Mouse (Mus musculus) forebrain, embryonic 14.5 days (tissue): ENCODE measurements around the gene 2200002D01Rik. TPM values are rescaled to one million over a fixed set of nuclear protein-coding genes. Genes with fewer than 3 reads are reported as not detected.
A peak's percentile ranks its signal among the peaks of the same experiment; 100 is the strongest.

ENCODE experiments used
- ATAC-seq: fragments of 200-750 bp; cut with Nextera tagmentation; 2 replicates; pipeline ENCODE4 v1.8.0; 2017; ENCODE audit warnings: mild to moderate bottlenecking, moderate library complexity
- DNase-seq: peaks from one replicate; pipeline ENCODE4 v3.0.0-alpha.2; 2015; ENCODE audit warnings: low spot score
- H3K27ac ChIP-seq: fragments of 300-500 bp; sonication (generic); 2 replicates; pipeline ENCODE4 v1.5.1; 2014; ENCODE audit warnings: low read depth, mild to moderate bottlenecking, control low read depth, low read length, moderate library complexity
- H3K27me3 ChIP-seq: fragments of 300-500 bp; sonication (generic); replicated peaks from 2 replicates; pipeline ENCODE4 v1.6.1; 2014; ENCODE audit warnings: low read length, control low read depth, mixed read lengths; ENCODE audit not compliant: control insufficient read depth, insufficient read depth
- H3K36me3 ChIP-seq: fragments of 300-500 bp; sonication (generic); 2 replicates; pipeline ENCODE4 v1.6.1; 2014; ENCODE audit warnings: low read length, control low read depth; ENCODE audit not compliant: control insufficient read depth, insufficient read depth
- H3K4me1 ChIP-seq: fragments of 300-500 bp; sonication (generic); 2 replicates; pipeline ENCODE4 v1.6.1; 2014; ENCODE audit warnings: antibody characterized with exemption, low read length, control low read depth; ENCODE audit not compliant: control insufficient read depth, insufficient read depth
- H3K4me2 ChIP-seq: fragments of 300-500 bp; sonication (generic); 2 replicates; pipeline ENCODE4 v1.6.1; 2014; ENCODE audit warnings: mild to moderate bottlenecking, control low read depth, low read length
- H3K4me3 ChIP-seq: fragments of 300-500 bp; sonication (generic); 2 replicates; pipeline ENCODE4 v1.5.1; 2014; ENCODE audit warnings: low read depth, low read length, control low read depth
- H3K9ac ChIP-seq: fragments of 300-500 bp; sonication (generic); 2 replicates; pipeline ENCODE4 v1.6.1; 2014; ENCODE audit warnings: mild to moderate bottlenecking, low read length, control low read depth, moderate library complexity
- H3K9me3 ChIP-seq: fragments of 300-500 bp; sonication (generic); replicated peaks from 2 replicates; pipeline ENCODE4 v1.6.1; 2016; ENCODE audit warnings: low read length, control low read depth, mixed read lengths; ENCODE audit not compliant: control insufficient read depth
- WGBS: fragments of 180-500 bp; shearing (Covaris S2); extraction: QIAGEN DNeasy Blood & Tissue Kit; methylation state at CpG from one replicate; pipeline ENCODE4 v1.1.7; 2014; 5-methylcytosine and 5-hydroxymethylcytosine counted together
- polyA plus RNA-seq: library from polyadenylated mRNA; unstranded; fragments of >200 nt; fragmentation: Nextera tagmentation; extraction: Ambion mirVana; gene quantifications from 2 replicates; pipeline ENCODE4 v1.2.1, GENCODE M21; 2014

2200002D01Rik gene
- polyA plus RNA-seq, 1 experiment from 2014 or later, result 0.37 TPM

- no peak overlapping the region for H3K9ac ChIP-seq
These were observed 42.6 kb upstream of the 2200002D01Rik start for GRCm38 (mm10) chr7:29290691-29291485.

GRCm38 (mm10) chr7:29289856-29290255 is 41.6 kb upstream of the 2200002D01Rik start:
- H3K4me1 ChIP-seq, result peaks cover 28% of the 10 kb centered on the region; the same call in 1 of the 2 replicates
- no peaks in the 10 kb centered on the region for H3K36me3 ChIP-seq
- H3K9me3 ChIP-seq, result no peaks in the 10 kb centered on the region
- no peaks in the 10 kb centered on the region for H3K27me3 ChIP-seq
- H3K4me2 ChIP-seq, result peak overlapping the region; percentile 89
- no peak overlapping the region for H3K9ac ChIP-seq
- ATAC-seq, result no peak
- no peak overlapping the region; the same call in 1 of the 2 replicates for H3K27ac ChIP-seq
- H3K4me3 ChIP-seq, result peak overlapping the region; percentile 49; the same call in 1 of the 2 replicates
- WGBS, result 88% methylated on average over 6 of the region's 6 CpGs
- no peak for DNase-seq

More at GRCm38 (mm10) chr7:29290691-29291485, 42.6 kb upstream of the 2200002D01Rik start:
- Histone ChIP-seq H3K27me3 (no peaks in the 10 kb centered on the region), H3K36me3 (no peaks in the 10 kb centered on the region), H3K9me3 (no peaks in the 10 kb centered on the region), H3K4me3 (no peak overlapping the region), H3K4me1 (peaks cover 28% of the 10 kb centered on the region; the same call in 1 of the 2 replicates), H3K4me2 (peak overlapping the region; percentile 25; the same call in 1 of the 2 replicates), H3K27ac (peak overlapping the region; percentile 88)
- ATAC-seq (peak; percentile 10), DNase-seq (no peak)
- WGBS, result 48% methylated on average over 11 of the region's 11 CpGs

- WGBS, result 1% methylated on average over 52 of the region's 59 CpGs
- Histone ChIP-seq H3K4me2 (peak within 1 kb of the TSS; percentile 89), H3K9me3 (no peaks in the 10 kb centered on the region), H3K4me1 (peaks cover 25% of the 10 kb centered on the region; the same call in 1 of the 2 replicates), H3K36me3 (no peaks in the 10 kb centered on the region), H3K4me3 (peak within 1 kb of the TSS; percentile 49), H3K27me3 (no peaks in the 10 kb centered on the region), H3K27ac (no peak within 1 kb of the TSS; the same call in 1 of the 2 replicates), H3K9ac (peak within 1 kb of the TSS; percentile 66)
- DNase-seq (peak; percentile 68), ATAC-seq (peak; percentile 51)
These were observed 40.8 kb upstream of the 2200002D01Rik start, which contains the start of gene Ppp1r14a for GRCm38 (mm10) chr7:29288942-29289638. Gene Ppp1r14a (plus strand): TSS chr7:29289308.

GRCm38 (mm10) chr7:29288079-29288478 is 39.8 kb upstream of the 2200002D01Rik start:
- WGBS, result 81% methylated on average over 2 of the region's 2 CpGs
- no peaks in the 10 kb centered on the region for H3K36me3 ChIP-seq

GRCm38 (mm10) chr7:29287481-29287880 is 39.2 kb upstream of the 2200002D01Rik start:
- H3K27me3 ChIP-seq, result peaks cover 4% of the 10 kb centered on the region
- no peak for ATAC-seq
- 88% methylated on average over 7 of the region's 7 CpGs for WGBS

More at GRCm38 (mm10) chr7:29288079-29288478, 39.8 kb upstream of the 2200002D01Rik start:
- Histone ChIP-seq H3K4me3 (no peak overlapping the region), H3K4me1 (peaks cover 18% of the 10 kb centered on the region; the same call in 1 of the 2 replicates), H3K9me3 (no peaks in the 10 kb centered on the region), H3K9ac (no peak overlapping the region), H3K4me2 (no peak overlapping the region), H3K27me3 (no peaks in the 10 kb centered on the region), H3K27ac (no peak overlapping the region)
- no peak for DNase-seq
- no peak for ATAC-seq

GRCm38 (mm10) chr7:29284523-29284922 is 36.3 kb upstream of the 2200002D01Rik start:
- Histone ChIP-seq H3K9ac (no peak overlapping the region), H3K36me3 (no peaks in the 10 kb centered on the region), H3K9me3 (no peaks in the 10 kb centered on the region), H3K27ac (no peak overlapping the region), H3K4me2 (no peak overlapping the region), H3K4me1 (peaks cover 10% of the 10 kb centered on the region; the same call in 1 of the 2 replicates), H3K27me3 (peaks cover 13% of the 10 kb centered on the region), H3K4me3 (no peak overlapping the region)
- no peak for DNase-seq
- no peak for ATAC-seq
- 92% methylated on average over 6 of the region's 6 CpGs for WGBS

More at GRCm38 (mm10) chr7:29287481-29287880, 39.2 kb upstream of the 2200002D01Rik start:
- DNase-seq, result no peak
- Histone ChIP-seq H3K4me1 (peaks cover 12% of the 10 kb centered on the region; the same call in 1 of the 2 replicates), H3K36me3 (no peaks in the 10 kb centered on the region), H3K4me3 (no peak overlapping the region), H3K27ac (no peak overlapping the region), H3K9ac (no peak overlapping the region), H3K4me2 (no peak overlapping the region), H3K9me3 (no peaks in the 10 kb centered on the region)

- H3K36me3 ChIP-seq, result no peaks in the 10 kb centered on the region
- H3K4me2 ChIP-seq, result no peak overlapping the region
- no peak for DNase-seq
- no peak overlapping the region for H3K4me3 ChIP-seq
- 83% methylated on average over 4 of the region's 4 CpGs for WGBS
- no peak for ATAC-seq
- H3K9me3 ChIP-seq, result no peaks in the 10 kb centered on the region
- H3K27ac ChIP-seq, result no peak overlapping the region
- no peak overlapping the region for H3K9ac ChIP-seq
- H3K4me1 ChIP-seq, result peaks cover 8% of the 10 kb centered on the region; the same call in 1 of the 2 replicates
- H3K27me3 ChIP-seq, result peaks cover 13% of the 10 kb centered on the region
These were observed 35.6 kb upstream of the 2200002D01Rik start for GRCm38 (mm10) chr7:29283876-29284275.

- H3K4me3 ChIP-seq, result peak overlapping the region; percentile 51
- H3K9me3 ChIP-seq, result no peaks in the 10 kb centered on the region
- 11% methylated on average over 21 of the region's 21 CpGs for WGBS
- no peak overlapping the region for H3K27ac ChIP-seq
- peak overlapping the region; percentile 65 for H3K9ac ChIP-seq
- ATAC-seq (no peak; the same call in 1 of the 2 replicates), DNase-seq (no peak)
- peaks cover 13% of the 10 kb centered on the region for H3K27me3 ChIP-seq
- peaks cover 8% of the 10 kb centered on the region; the same call in 1 of the 2 replicates for H3K4me1 ChIP-seq
- H3K36me3 ChIP-seq, result no peaks in the 10 kb centered on the region
- peak overlapping the region; percentile 99 for H3K4me2 ChIP-seq
These were observed 33.8 kb upstream of the 2200002D01Rik start for GRCm38 (mm10) chr7:29282074-29282554.
